Mouse (Mus musculus): ENCODE measurements around the gene Rcan1.

DNA sequence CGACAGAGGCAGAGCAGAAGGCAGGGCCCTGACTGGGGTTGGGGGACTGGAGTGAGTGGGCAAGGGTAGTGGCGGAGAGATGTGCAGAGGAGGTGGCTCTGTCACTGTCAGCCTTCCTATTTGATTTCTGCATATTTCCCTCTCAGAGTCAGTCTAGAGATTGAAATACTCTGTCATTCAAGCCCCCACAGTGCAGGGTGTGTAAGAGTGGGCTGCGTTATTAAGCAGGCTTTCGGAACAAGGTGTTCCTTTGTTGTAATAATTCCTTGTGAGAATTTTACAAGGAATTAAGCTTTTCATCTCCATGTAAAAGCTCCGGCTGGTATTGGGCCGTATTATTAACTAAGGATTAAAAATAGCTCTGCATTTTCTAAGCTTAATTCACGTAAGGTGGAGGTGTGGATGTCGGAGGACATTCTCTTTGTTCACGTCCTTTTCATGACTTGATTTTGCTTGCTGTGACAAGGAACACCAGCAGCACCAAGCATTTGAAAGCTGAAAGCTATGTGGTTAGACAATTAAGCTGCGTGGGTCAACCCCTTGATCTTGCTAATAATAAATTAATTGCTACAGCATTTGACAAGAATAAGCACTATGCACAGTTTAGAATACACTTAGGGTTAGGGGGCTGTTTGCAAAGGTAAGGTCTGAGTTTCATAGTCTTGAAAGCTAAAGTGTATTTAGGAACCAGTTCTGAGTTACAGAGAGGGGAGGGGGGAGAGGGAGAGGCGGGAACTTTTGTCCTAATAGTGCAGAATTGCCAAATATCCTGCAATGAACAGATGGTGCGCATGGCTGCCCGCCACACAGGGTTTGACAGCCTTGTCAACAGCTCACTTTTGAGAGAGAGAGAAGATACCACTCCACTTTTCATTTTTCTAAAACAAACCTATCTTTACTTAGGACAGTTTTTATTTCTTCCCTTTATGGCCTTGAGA lies 40.4 kb upstream of the Rcan1 start:
- TF ChIP-seq CTCF (IDR thresholded peaks at IDR 0.05; ENCODE audit: borderline replicate concordance, insufficient read depth, low read depth, low read length) (no peak), POLR2A (IDR thresholded peaks at IDR 0.05; ENCODE audit: borderline replicate concordance, insufficient read depth, low read length) (no peak)
